Mouse (Mus musculus): ENCODE results near the gene Zc3h14.

DNA sequence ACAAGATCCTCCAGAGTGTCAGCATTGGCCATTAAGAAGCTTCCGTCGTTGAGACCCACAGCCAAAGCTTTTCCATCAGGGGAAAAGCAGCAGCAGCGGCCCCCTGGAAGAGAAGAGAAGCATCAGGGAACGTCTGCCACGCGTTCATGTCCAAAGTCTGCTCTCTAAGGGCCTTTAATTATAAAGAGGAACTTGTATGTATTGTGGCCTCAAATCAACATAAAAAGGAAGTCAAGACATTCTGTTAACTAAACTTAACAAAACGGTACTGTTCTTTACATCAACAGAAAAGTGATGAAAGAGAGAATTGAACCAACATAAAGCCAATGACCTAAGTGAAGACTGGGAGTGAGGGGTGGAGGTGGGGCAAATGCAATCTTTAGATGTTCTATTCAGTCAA is 84.4 kb downstream of the Zc3h14 start:
- TF ChIP-seq CTCF (IDR thresholded peaks at IDR 0.05; ENCODE audit: low read depth): no peak
- no peak for TF ChIP-seq EP300 (IDR thresholded peaks at IDR 0.05; ENCODE audit: low read depth)
